Mouse (Mus musculus): ENCODE measurements around the gene P3h4. TPM values are rescaled to one million over a fixed set of nuclear protein-coding genes. Genes with fewer than 3 reads are reported as not detected.
A peak's percentile ranks its signal among the peaks of the same experiment; 100 is the strongest.

The P3h4 gene
- polyA plus RNA-seq, 1 experiment from 2014 or later = 54.5 TPM

DNA sequence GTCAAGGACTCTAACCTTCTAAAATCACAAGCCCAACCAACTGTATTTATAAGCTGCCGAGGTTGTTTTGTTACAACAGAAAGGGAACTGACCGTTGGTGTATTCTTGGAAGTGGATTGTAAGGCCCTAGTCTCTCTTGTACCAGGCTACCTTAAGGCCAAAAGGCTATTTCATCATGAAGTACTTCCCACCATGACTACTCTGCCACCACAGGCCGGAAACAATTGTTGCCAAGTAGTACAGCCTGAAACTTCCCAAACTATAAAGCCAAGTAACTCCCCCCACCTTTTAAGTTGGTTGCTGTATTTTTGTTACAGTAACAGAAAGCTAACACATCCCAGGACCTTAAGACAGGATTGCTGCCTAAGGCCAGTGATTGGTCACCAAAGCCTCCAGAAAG lies 12.2 kb upstream of the P3h4 start:
- no peak for TF ChIP-seq CTCF (IDR thresholded peaks at IDR 0.05; ENCODE audit: low read depth)
- Histone ChIP-seq H3K4me1 (replicated peaks; ENCODE audit: insufficient read depth, low read length) (no peaks in the 10 kb centered on the region), H3K4me3 (replicated peaks; ENCODE audit: low read depth, low read length) (no peak overlapping the region), H3K27me3 (ENCODE audit: insufficient read depth, low read length) (no peaks in the 10 kb centered on the region), H3K27ac (no peak overlapping the region), H3K9ac (ENCODE audit: low read depth, low read length) (no peak overlapping the region), H3K4me2 (ENCODE audit: low read length) (no peak overlapping the region), H3K36me3 (ENCODE audit: insufficient read depth, low read length) (peaks cover 25% of the 10 kb centered on the region; the same call in 1 of the 2 replicates), H3K9me3 (replicated peaks; ENCODE audit: low read length) (no peaks in the 10 kb centered on the region)
- 78% methylated on average over 3 of the region's 3 CpGs for WGBS
- no peak for ATAC-seq (replicated peaks; ENCODE audit: low FRiP score, low read depth)
- no peak for DNase-seq (ENCODE audit: low spot score)

DNA sequence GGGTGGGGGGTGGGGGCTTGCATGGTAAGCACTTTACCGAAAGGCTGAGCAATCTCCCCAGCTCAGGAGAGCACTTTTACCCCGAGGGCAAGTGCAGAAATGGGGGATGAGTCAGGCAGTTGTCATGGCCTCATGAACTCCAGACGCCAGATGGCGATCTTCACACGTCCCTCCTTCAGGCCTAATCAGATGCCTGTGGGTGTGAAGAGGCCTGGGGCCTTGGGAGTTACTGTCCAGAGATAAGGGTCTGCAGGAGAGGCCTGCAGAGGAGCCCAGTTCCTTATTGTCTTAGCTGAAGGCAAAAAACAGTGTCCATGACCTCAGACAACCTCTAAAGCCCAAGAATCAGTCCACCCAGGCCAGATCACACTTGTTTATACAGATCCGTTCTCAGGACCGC lies 11.2 kb upstream of the P3h4 start:
- H3K36me3 ChIP-seq (ENCODE audit: insufficient read depth, low read length) = peaks cover 25% of the 10 kb centered on the region; the same call in 1 of the 2 replicates
- peak; percentile 67 for DNase-seq (ENCODE audit: low spot score)

DNA sequence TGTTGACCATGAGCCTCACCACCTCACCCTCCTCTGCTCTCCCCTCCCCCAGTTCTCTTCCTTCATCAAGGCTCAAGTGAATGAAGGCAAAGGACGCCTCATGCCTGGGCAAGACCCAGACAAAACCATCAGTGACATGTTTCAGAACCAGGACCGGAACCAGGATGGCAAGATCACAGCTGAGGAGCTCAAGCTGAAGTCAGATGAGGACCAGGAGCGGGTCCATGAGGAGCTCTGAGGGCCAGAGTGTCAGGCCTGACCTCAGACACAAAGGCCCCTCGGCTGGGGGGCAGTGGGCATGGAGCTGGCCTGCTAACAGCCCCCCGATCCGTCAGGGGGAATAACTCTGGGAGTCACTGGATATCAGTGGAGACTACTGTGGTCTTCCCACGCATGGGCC lies 9.2 kb upstream of the P3h4 start:
- H3K9ac ChIP-seq (ENCODE audit: low read depth, low read length) = no peak overlapping the region
- H3K4me3 ChIP-seq (replicated peaks; ENCODE audit: low read depth, low read length) = no peak overlapping the region
- no peak overlapping the region for H3K4me2 ChIP-seq (ENCODE audit: low read length)
- ATAC-seq (replicated peaks; ENCODE audit: low FRiP score, low read depth) (no peak), DNase-seq (ENCODE audit: low spot score) (no peak)
- no peaks in the 10 kb centered on the region for H3K9me3 ChIP-seq (replicated peaks; ENCODE audit: low read length)
- no peak for TF ChIP-seq CTCF (IDR thresholded peaks at IDR 0.05; ENCODE audit: low read depth)
- H3K36me3 ChIP-seq (ENCODE audit: insufficient read depth, low read length) = peaks cover 15% of the 10 kb centered on the region; the same call in 1 of the 2 replicates
- no peaks in the 10 kb centered on the region for H3K27me3 ChIP-seq (ENCODE audit: insufficient read depth, low read length)
- WGBS = 93% methylated on average over 7 of the region's 7 CpGs
- peaks cover 7% of the 10 kb centered on the region; the same call in 1 of the 2 replicates for H3K4me1 ChIP-seq (replicated peaks; ENCODE audit: insufficient read depth, low read length)
- no peak overlapping the region for H3K27ac ChIP-seq

More for the DNA sequence above, 11.2 kb upstream of the P3h4 start:
- 21% methylated on average over 7 of the region's 7 CpGs for WGBS
- no peaks in the 10 kb centered on the region for H3K9me3 ChIP-seq (replicated peaks; ENCODE audit: low read length)
- no peak overlapping the region for H3K4me2 ChIP-seq (ENCODE audit: low read length)
- H3K27me3 ChIP-seq (ENCODE audit: insufficient read depth, low read length) = no peaks in the 10 kb centered on the region
- H3K27ac ChIP-seq = no peak overlapping the region
- TF ChIP-seq CTCF (IDR thresholded peaks at IDR 0.05; ENCODE audit: low read depth) = peak; percentile 75
- ATAC-seq (replicated peaks; ENCODE audit: low FRiP score, low read depth) = peak; percentile 55; the same call in 1 of the 2 replicates
- H3K4me3 ChIP-seq (replicated peaks; ENCODE audit: low read depth, low read length) = no peak overlapping the region
- no peak overlapping the region for H3K9ac ChIP-seq (ENCODE audit: low read depth, low read length)
- peaks cover 7% of the 10 kb centered on the region; the same call in 1 of the 2 replicates for H3K4me1 ChIP-seq (replicated peaks; ENCODE audit: insufficient read depth, low read length)

DNA sequence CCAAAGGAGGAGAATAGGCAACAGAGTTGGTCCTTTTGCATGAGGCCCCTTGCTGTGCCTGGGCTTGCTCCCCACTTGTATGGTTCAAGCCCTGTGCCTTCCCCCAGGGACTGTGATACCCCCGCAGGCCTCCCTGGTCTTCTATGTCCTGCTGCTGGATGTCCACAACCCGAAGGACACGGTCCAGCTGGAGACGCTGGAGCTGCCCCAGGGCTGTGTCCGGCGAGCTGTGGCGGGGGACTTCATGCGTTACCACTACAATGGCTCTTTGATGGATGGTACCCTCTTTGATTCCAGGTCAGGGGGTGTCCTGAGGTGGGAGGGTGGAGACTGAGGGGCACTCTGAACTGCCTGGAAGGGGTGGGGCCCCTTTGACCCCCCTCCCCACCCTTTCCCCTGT lies 6.9 kb upstream of the P3h4 start:
- Histone ChIP-seq H3K27me3 (ENCODE audit: insufficient read depth, low read length) (no peaks in the 10 kb centered on the region), H3K4me2 (ENCODE audit: low read length) (no peak overlapping the region), H3K4me1 (replicated peaks; ENCODE audit: insufficient read depth, low read length) (peaks cover 7% of the 10 kb centered on the region; the same call in 1 of the 2 replicates), H3K27ac (0 out of 2 replicates have a peak overlapping the region, but pooled peaks have one; percentile 25), H3K4me3 (replicated peaks; ENCODE audit: low read depth, low read length) (no peak overlapping the region), H3K36me3 (ENCODE audit: insufficient read depth, low read length) (peaks cover 15% of the 10 kb centered on the region; the same call in 1 of the 2 replicates), H3K9me3 (replicated peaks; ENCODE audit: low read length) (no peaks in the 10 kb centered on the region), H3K9ac (ENCODE audit: low read depth, low read length) (no peak overlapping the region)
- peak; percentile 65 for ATAC-seq (replicated peaks; ENCODE audit: low FRiP score, low read depth)
- no peak for TF ChIP-seq CTCF (IDR thresholded peaks at IDR 0.05; ENCODE audit: low read depth)
- peak; percentile 57 for DNase-seq (ENCODE audit: low spot score)
- WGBS = 36% methylated on average over 8 of the region's 8 CpGs

DNA sequence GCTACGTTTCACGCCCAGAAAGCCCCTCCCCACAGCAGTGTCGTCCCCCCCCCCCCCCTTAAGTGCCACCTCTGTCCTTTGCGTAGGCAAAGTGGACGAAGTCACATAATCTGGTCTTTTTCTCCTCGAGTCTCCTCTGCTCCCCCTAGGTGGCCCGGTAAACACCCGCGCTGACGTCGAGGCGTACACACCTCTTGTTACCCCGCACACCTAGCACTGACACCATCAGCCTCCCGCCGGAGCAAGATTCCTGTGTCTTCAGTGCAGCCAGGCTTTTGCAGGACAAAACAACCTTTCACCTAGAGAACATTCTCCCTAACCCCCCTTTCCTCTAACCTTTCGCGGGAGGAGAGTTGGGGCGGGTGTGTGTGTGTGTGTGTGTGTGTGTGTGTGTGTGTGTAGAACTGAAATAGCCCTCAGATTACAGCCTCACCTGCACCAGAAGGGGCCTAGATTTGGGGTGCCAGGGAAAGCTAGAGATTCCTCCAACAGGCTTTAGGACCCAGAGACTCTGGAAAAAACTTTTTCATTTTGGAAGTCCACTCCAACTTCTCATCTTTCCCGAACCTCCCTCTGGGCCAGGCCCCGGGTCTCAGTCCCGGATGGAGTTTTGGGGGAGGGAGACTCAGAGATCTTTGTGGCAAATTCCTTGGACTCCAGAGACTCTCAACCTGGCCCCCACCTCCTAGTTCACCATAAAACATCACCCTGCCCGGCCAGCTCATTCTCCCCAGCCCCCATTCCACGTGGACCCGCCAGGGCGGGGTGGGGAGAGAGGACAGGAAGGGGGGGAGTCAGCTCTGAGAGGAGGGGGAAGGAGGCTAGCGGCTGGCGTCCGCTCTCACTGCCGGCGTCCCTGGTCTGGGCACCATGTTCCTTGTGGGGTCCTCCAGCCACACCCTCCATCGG lies 532 bp upstream of the P3h4 start, which contains the start of gene Fkbp10:
TSS of gene Fkbp10 (plus strand) at position 784 of the 909 bp plus-strand sequence.
- Histone ChIP-seq H3K9me3 (replicated peaks; ENCODE audit: low read length) (no peaks in the 10 kb centered on the region), H3K4me3 (replicated peaks; ENCODE audit: low read depth, low read length) (peak within 1 kb of the TSS; percentile 64), H3K27me3 (ENCODE audit: insufficient read depth, low read length) (no peaks in the 10 kb centered on the region), H3K27ac (peak within 1 kb of the TSS; percentile 93), H3K36me3 (ENCODE audit: insufficient read depth, low read length) (no peaks in the 10 kb centered on the region), H3K4me2 (ENCODE audit: low read length) (peak within 1 kb of the TSS; percentile 71), H3K9ac (ENCODE audit: low read depth, low read length) (peak within 1 kb of the TSS; percentile 77), H3K4me1 (replicated peaks; ENCODE audit: insufficient read depth, low read length) (peaks cover 23% of the 10 kb centered on the region)
- 0% methylated on average over 28 of the region's 31 CpGs for WGBS
- DNase-seq (ENCODE audit: low spot score) (peak; percentile 95), ATAC-seq (replicated peaks; ENCODE audit: low FRiP score, low read depth) (peak; percentile 33)
- no peak for TF ChIP-seq CTCF (IDR thresholded peaks at IDR 0.05; ENCODE audit: low read depth)

DNA sequence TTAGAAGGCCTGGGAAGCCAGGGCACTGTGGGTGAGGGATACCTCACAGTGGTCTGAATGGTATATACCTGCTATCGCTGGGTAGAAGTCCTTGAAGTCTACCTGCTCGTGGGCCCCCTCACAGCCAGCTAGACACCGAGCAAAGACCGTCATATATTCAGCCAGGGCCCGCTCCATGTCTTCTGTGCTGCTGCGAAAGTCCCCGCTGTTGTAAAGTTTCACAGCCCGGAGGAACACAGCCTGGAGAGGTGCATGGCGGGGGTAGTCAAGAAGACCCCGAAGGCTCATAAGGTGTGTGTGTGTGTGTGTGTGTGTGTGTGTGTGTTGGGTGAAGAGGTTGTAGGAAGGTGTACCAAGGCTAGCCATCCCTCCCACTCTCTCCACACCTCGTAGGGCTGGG lies 1.1 kb downstream of the P3h4 start:
- WGBS = 55% methylated on average over 11 of the region's 11 CpGs
- Histone ChIP-seq H3K4me1 (replicated peaks; ENCODE audit: insufficient read depth, low read length) (peaks cover 23% of the 10 kb centered on the region), H3K4me3 (replicated peaks; ENCODE audit: low read depth, low read length) (peak overlapping the region; percentile 64)

More for the DNA sequence above, 1.1 kb downstream of the P3h4 start:
- Histone ChIP-seq H3K27me3 (ENCODE audit: insufficient read depth, low read length) (no peaks in the 10 kb centered on the region), H3K4me2 (ENCODE audit: low read length) (peak overlapping the region; percentile 71), H3K9ac (ENCODE audit: low read depth, low read length) (peak overlapping the region; percentile 77), H3K27ac (no peak overlapping the region), H3K36me3 (ENCODE audit: insufficient read depth, low read length) (0 out of 2 replicates have a peak, but pooled peaks cover 7% of the 10 kb centered on the region), H3K9me3 (replicated peaks; ENCODE audit: low read length) (no peaks in the 10 kb centered on the region)
- DNase-seq (ENCODE audit: low spot score) (no peak), ATAC-seq (replicated peaks; ENCODE audit: low FRiP score, low read depth) (no peak)
- no peak for TF ChIP-seq CTCF (IDR thresholded peaks at IDR 0.05; ENCODE audit: low read depth)

Data from kidney, postnatal 0 days (tissue).